8 mouse cellular contexts compared by ENCODE assay signal in the genomic region with DNA sequence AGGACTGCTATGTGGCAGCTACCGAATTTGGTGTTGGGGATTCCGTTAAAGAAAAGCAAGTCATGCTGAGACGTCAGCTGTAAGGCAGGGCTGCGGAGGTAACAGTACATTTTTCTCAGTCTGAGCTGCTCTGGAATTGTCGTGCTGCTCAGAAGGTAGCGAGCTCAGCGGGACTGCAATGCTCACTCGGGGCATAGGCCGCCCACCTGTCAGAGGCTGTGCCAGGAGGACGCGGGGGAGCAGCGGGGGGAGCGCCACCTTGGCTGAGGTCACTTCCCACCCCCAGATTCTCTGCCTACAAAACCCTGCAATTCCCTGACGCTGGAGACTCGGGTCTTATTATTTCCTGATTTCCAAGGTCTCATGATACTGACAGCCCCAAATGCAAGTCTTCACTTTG. TPM values are rescaled to one million over a fixed set of nuclear protein-coding genes. Genes with fewer than 3 reads are reported as not detected.
DNase-seq lines count a peak whose midpoint lies in the region; ATAC-seq and TF ChIP-seq lines count a peak whose summit lies in the region.

No protein-coding gene starts in this region.

- H3K27ac ChIP-seq in neural tube, embryonic 11.5 days (ENCODE audit: low read depth, low read length), result peak overlapping the region; percentile 28; the same call in 1 of the 2 replicates
- H3K27ac ChIP-seq in cerebellum, adult 2 months (ENCODE audit: insufficient read depth, low read length), result peak overlapping the region; percentile 97
- peak overlapping the region; percentile 95 for H3K27ac ChIP-seq in forebrain, postnatal 0 days (ENCODE audit: low read depth, low read length)
- H3K27ac ChIP-seq in intestine, postnatal 0 days (ENCODE audit: low read depth, low read length), result peak overlapping the region; percentile 95
- H3K27ac ChIP-seq in liver, postnatal 0 days (ENCODE audit: low read depth), result peak overlapping the region; percentile 90

- no peak for TF ChIP-seq POLR2A in cerebellum, adult 2 months (IDR thresholded peaks at IDR 0.05; ENCODE audit: borderline replicate concordance, insufficient read depth, low read length)

- no peak for DNase-seq in neural tube, embryonic 11.5 days (ENCODE audit: low spot score)
- DNase-seq in neural tube, embryonic 10.5 days (ENCODE audit: extremely low spot score, low spot score), result no peak
- peak; percentile 85 to 86 for DNase-seq in cerebellum, adult 2 months
- DNase-seq in forebrain, postnatal 0 days, result no peak
- peak; percentile 55 for DNase-seq in liver, postnatal 0 days
- DNase-seq in ovary, postnatal 10 days (ENCODE audit: low spot score), result peak; percentile 23
- DNase-seq in thymus, postnatal 4 days, result peak; percentile 80

- no peak for TF ChIP-seq CTCF in cerebellum, adult 2 months (IDR thresholded peaks at IDR 0.05; ENCODE audit: borderline replicate concordance, insufficient read depth, low read depth, low read length)
- TF ChIP-seq CTCF in forebrain, postnatal 0 days (IDR thresholded peaks at IDR 0.05; ENCODE audit: low read depth), result no peak
- TF ChIP-seq CTCF in intestine, postnatal 0 days (IDR thresholded peaks at IDR 0.05; ENCODE audit: low read depth), result no peak
- TF ChIP-seq CTCF in liver, postnatal 0 days (IDR thresholded peaks at IDR 0.05; ENCODE audit: low read depth), result no peak

- peak overlapping the region; percentile 58 for H3K4me3 ChIP-seq in neural tube, embryonic 11.5 days (ENCODE audit: low read depth, low read length)
- H3K4me3 ChIP-seq in cerebellum, adult 2 months (replicated peaks; ENCODE audit: insufficient read depth, low read depth, low read length), result peak overlapping the region; percentile 52
- H3K4me3 ChIP-seq in forebrain, postnatal 0 days (ENCODE audit: low read depth, low read length), result peak overlapping the region; percentile 82
- H3K4me3 ChIP-seq in intestine, postnatal 0 days (ENCODE audit: low read depth, low read length), result peak overlapping the region; percentile 83
- peak overlapping the region; percentile 69 for H3K4me3 ChIP-seq in liver, postnatal 0 days (ENCODE audit: low read depth, low read length)

- WGBS in neural tube, embryonic 11.5 days, result 10% methylated on average over 15 of the region's 15 CpGs
- 0% methylated on average over 15 of the region's 15 CpGs for WGBS in cerebellum, adult 2 months
- 1% methylated on average over 15 of the region's 15 CpGs for WGBS in forebrain, postnatal 0 days
- WGBS in intestine, postnatal 0 days, result 5% methylated on average over 15 of the region's 15 CpGs
- 4% methylated on average over 15 of the region's 15 CpGs for WGBS in liver, postnatal 0 days (ENCODE audit: insufficient replicate concordance)

- H3K9ac ChIP-seq in neural tube, embryonic 11.5 days (ENCODE audit: low read length), result peak overlapping the region; percentile 49
- H3K9ac ChIP-seq in forebrain, postnatal 0 days, result peak overlapping the region; percentile 67
- peak overlapping the region; percentile 62 for H3K9ac ChIP-seq in intestine, postnatal 0 days (ENCODE audit: low read depth, low read length)
- peak overlapping the region; percentile 82 for H3K9ac ChIP-seq in liver, postnatal 0 days (replicated peaks)

- peaks cover 3% of the 10 kb centered on the region; the same call in 1 of the 2 replicates for H3K4me1 ChIP-seq in neural tube, embryonic 11.5 days (ENCODE audit: control insufficient read depth, insufficient read depth, low read length)
- peaks cover 15% of the 10 kb centered on the region; the same call in 1 of the 2 replicates for H3K4me1 ChIP-seq in cerebellum, adult 2 months (ENCODE audit: control insufficient read depth, insufficient read depth, low read length)
- H3K4me1 ChIP-seq in forebrain, postnatal 0 days (ENCODE audit: insufficient read depth), result peaks cover 3% of the 10 kb centered on the region; the same call in 1 of the 2 replicates
- no peaks in the 10 kb centered on the region; the same call in 1 of the 2 replicates for H3K4me1 ChIP-seq in intestine, postnatal 0 days (replicated peaks; ENCODE audit: control insufficient read depth, insufficient read depth, low read length)
- H3K4me1 ChIP-seq in liver, postnatal 0 days (ENCODE audit: insufficient read depth), result peaks cover 14% of the 10 kb centered on the region

- H3K4me2 ChIP-seq in neural tube, embryonic 11.5 days (ENCODE audit: low read depth), result peak overlapping the region; percentile 98
- H3K4me2 ChIP-seq in forebrain, postnatal 0 days (ENCODE audit: low read depth), result peak overlapping the region; percentile 97
- peak overlapping the region; percentile 86 for H3K4me2 ChIP-seq in intestine, postnatal 0 days (replicated peaks; ENCODE audit: low read depth)
- H3K4me2 ChIP-seq in liver, postnatal 0 days (ENCODE audit: low read depth, low read length), result peak overlapping the region; percentile 97

- H3K9me3 ChIP-seq in neural tube, embryonic 11.5 days (ENCODE audit: control insufficient read depth, low read length), result no peaks in the 10 kb centered on the region
- H3K9me3 ChIP-seq in forebrain, postnatal 0 days (ENCODE audit: low read length), result no peaks in the 10 kb centered on the region
- no peaks in the 10 kb centered on the region for H3K9me3 ChIP-seq in intestine, postnatal 0 days (ENCODE audit: control insufficient read depth)
- H3K9me3 ChIP-seq in liver, postnatal 0 days (ENCODE audit: low read length), result no peaks in the 10 kb centered on the region

- no peaks in the 10 kb centered on the region for H3K36me3 ChIP-seq in neural tube, embryonic 11.5 days (ENCODE audit: control insufficient read depth, insufficient read depth, low read length)
- peaks cover under 1% of the 10 kb centered on the region; the same call in 1 of the 2 replicates for H3K36me3 ChIP-seq in forebrain, postnatal 0 days (ENCODE audit: insufficient read depth)
- H3K36me3 ChIP-seq in intestine, postnatal 0 days (ENCODE audit: control insufficient read depth, insufficient read depth), result peaks cover 24% of the 10 kb centered on the region
- H3K36me3 ChIP-seq in liver, postnatal 0 days (replicated peaks; ENCODE audit: insufficient read depth, low read length), result peaks cover 20% of the 10 kb centered on the region

- ATAC-seq in neural tube, embryonic 11.5 days (ENCODE audit: insufficient read depth, low FRiP score, low TSS enrichment), result peak; percentile 21; the same call in 1 of the 2 replicates
- ATAC-seq in forebrain, postnatal 0 days, result peak; percentile 12
- peak; percentile 31 for ATAC-seq in intestine, postnatal 0 days
- peak; percentile 24 for ATAC-seq in liver, postnatal 0 days

- no peaks in the 10 kb centered on the region for H3K27me3 ChIP-seq in neural tube, embryonic 11.5 days (ENCODE audit: control insufficient read depth, insufficient read depth, low read length)
- H3K27me3 ChIP-seq in cerebellum, adult 2 months (ENCODE audit: control insufficient read depth, insufficient read depth, low read length), result no peaks in the 10 kb centered on the region
- H3K27me3 ChIP-seq in forebrain, postnatal 0 days (ENCODE audit: insufficient read depth, low read length), result no peaks in the 10 kb centered on the region
- H3K27me3 ChIP-seq in intestine, postnatal 0 days (replicated peaks; ENCODE audit: control insufficient read depth, insufficient read depth, low read length), result no peaks in the 10 kb centered on the region
- H3K27me3 ChIP-seq in liver, postnatal 0 days (ENCODE audit: insufficient read depth, low read length), result no peaks in the 10 kb centered on the region

- TF ChIP-seq EP300 in liver, postnatal 0 days (IDR thresholded peaks at IDR 0.05; ENCODE audit: low read depth), result no peak

RNA-seq across cellular contexts. Expression of gene Stx1b, which starts 16.5 kb away (rescaled TPM):
- 7.8 and 8.1 TPM in 2 replicates for polyA plus RNA-seq in neural tube, embryonic 11.5 days (2014; fragmentation: Nextera tagmentation; extraction: Ambion mirVana)
- polyA plus RNA-seq in cerebellum, adult 2 months (2012; rRNA removed), result 452 and 453 TPM in 2 replicates
- total RNA-seq in forebrain, postnatal 0 days (2014; rRNA removed), result 37.9 and 51.3 TPM in 2 replicates
- 38.5 and 58.4 TPM in 2 replicates for polyA plus RNA-seq in forebrain, postnatal 0 days (2015; fragmentation: Nextera tagmentation; extraction: Ambion mirVana)
- 0.74 and 1.1 TPM in 2 replicates for polyA plus RNA-seq in intestine, postnatal 0 days (2015; fragmentation: Nextera tagmentation; extraction: Ambion mirVana)
- 0.18 and 0.48 TPM in 2 replicates for polyA plus RNA-seq in liver, postnatal 0 days (2015; fragmentation: Nextera tagmentation; extraction: Ambion mirVana)

RNA-seq across cellular contexts. Expression of gene Stx4a, which starts 16.8 kb away (rescaled TPM):
- polyA plus RNA-seq in neural tube, embryonic 11.5 days (2014; fragmentation: Nextera tagmentation; extraction: Ambion mirVana), result 10.4 and 10.7 TPM in 2 replicates
- polyA plus RNA-seq in cerebellum, adult 2 months (2012; rRNA removed), result 127 and 153 TPM in 2 replicates
- total RNA-seq in forebrain, postnatal 0 days (2014; rRNA removed), result 7.5 and 9.2 TPM in 2 replicates
- polyA plus RNA-seq in forebrain, postnatal 0 days (2015; fragmentation: Nextera tagmentation; extraction: Ambion mirVana), result 18.8 and 20.4 TPM in 2 replicates
- polyA plus RNA-seq in intestine, postnatal 0 days (2015; fragmentation: Nextera tagmentation; extraction: Ambion mirVana), result 38.9 and 46.6 TPM in 2 replicates
- 15.8 and 17.5 TPM in 2 replicates for polyA plus RNA-seq in liver, postnatal 0 days (2015; fragmentation: Nextera tagmentation; extraction: Ambion mirVana)

RNA-seq across cellular contexts. Expression of gene Zfp646, which starts 35.1 kb away (rescaled TPM):
- 19.8 and 21.9 TPM in 2 replicates for polyA plus RNA-seq in neural tube, embryonic 11.5 days (2014; fragmentation: Nextera tagmentation; extraction: Ambion mirVana)
- polyA plus RNA-seq in cerebellum, adult 2 months (2012; rRNA removed), result 17.8 and 18.8 TPM in 2 replicates
- total RNA-seq in forebrain, postnatal 0 days (2014; rRNA removed), result 31.2 and 37.7 TPM in 2 replicates
- polyA plus RNA-seq in forebrain, postnatal 0 days (2015; fragmentation: Nextera tagmentation; extraction: Ambion mirVana), result 3.8 and 4.2 TPM in 2 replicates
- 4.5 and 5.4 TPM in 2 replicates for polyA plus RNA-seq in intestine, postnatal 0 days (2015; fragmentation: Nextera tagmentation; extraction: Ambion mirVana)
- polyA plus RNA-seq in liver, postnatal 0 days (2015; fragmentation: Nextera tagmentation; extraction: Ambion mirVana), result 2.7 and 2.8 TPM in 2 replicates

RNA-seq across cellular contexts. Expression of gene Zfp668, which starts 35.7 kb away (rescaled TPM):
- polyA plus RNA-seq in neural tube, embryonic 11.5 days (2014; fragmentation: Nextera tagmentation; extraction: Ambion mirVana), result 26.6 and 30.6 TPM in 2 replicates
- polyA plus RNA-seq in cerebellum, adult 2 months (2012; rRNA removed), result 10.9 TPM in 2 replicates
- 16.0 and 25.1 TPM in 2 replicates for total RNA-seq in forebrain, postnatal 0 days (2014; rRNA removed)
- 23.7 and 34.2 TPM in 2 replicates for polyA plus RNA-seq in forebrain, postnatal 0 days (2015; fragmentation: Nextera tagmentation; extraction: Ambion mirVana)
- 5.4 and 6.1 TPM in 2 replicates for polyA plus RNA-seq in intestine, postnatal 0 days (2015; fragmentation: Nextera tagmentation; extraction: Ambion mirVana)
- 3.7 and 4.5 TPM in 2 replicates for polyA plus RNA-seq in liver, postnatal 0 days (2015; fragmentation: Nextera tagmentation; extraction: Ambion mirVana)

RNA-seq across cellular contexts. Expression of gene Hsd3b7, which starts 40.5 kb away (rescaled TPM):
- 7.1 and 8.3 TPM in 2 replicates for polyA plus RNA-seq in neural tube, embryonic 11.5 days (2014; fragmentation: Nextera tagmentation; extraction: Ambion mirVana)
- polyA plus RNA-seq in cerebellum, adult 2 months (2012; rRNA removed), result 30.4 and 39.6 TPM in 2 replicates
- total RNA-seq in forebrain, postnatal 0 days (2014; rRNA removed), result 7.1 and 8.4 TPM in 2 replicates
- polyA plus RNA-seq in forebrain, postnatal 0 days (2015; fragmentation: Nextera tagmentation; extraction: Ambion mirVana), result 8.4 and 8.7 TPM in 2 replicates
- polyA plus RNA-seq in intestine, postnatal 0 days (2015; fragmentation: Nextera tagmentation; extraction: Ambion mirVana), result 35.2 and 37.3 TPM in 2 replicates
- polyA plus RNA-seq in liver, postnatal 0 days (2015; fragmentation: Nextera tagmentation; extraction: Ambion mirVana), result 218 and 224 TPM in 2 replicates

Comparison
In these comparisons a context has a peak if more than half of its experiments do, and no peak if none do; other contexts are left out.
1. DNase-seq: peak in cerebellum, adult 2 months (2 of 2), liver, postnatal 0 days (single experiment), ovary, postnatal 10 days (single experiment) and thymus, postnatal 4 days (single experiment); none in neural tube, embryonic 11.5 days (single experiment), neural tube, embryonic 10.5 days (single experiment) and forebrain, postnatal 0 days (single experiment).
2. H3K27ac ChIP-seq: peak in every context shown above with its lines; median percentile 97 in cerebellum, adult 2 months; 95 in forebrain, postnatal 0 days; 95 in intestine, postnatal 0 days; 90 in liver, postnatal 0 days; 28 in neural tube, embryonic 11.5 days.
3. Peak in every context shown above with its lines, with median percentiles within 50 percentile points of each other: ATAC-seq, H3K4me2 ChIP-seq, H3K4me3 ChIP-seq and H3K9ac ChIP-seq.